Mouse (Mus musculus) telencephalon, adult 2 months (tissue): Measurements from ENCODE around the gene Nlrp4a.
"Not testable (repeated sequence)": the region's sequence is repeated elsewhere in the genome, so short reads cannot be mapped to it uniquely, and the experiment has no call there.

Experiments
- DNase-seq: peaks from one replicate; pipeline ENCODE4 v3.0.0-alpha.2; 2011; ENCODE audit warnings: low read depth, low spot score

The Nlrp4a gene

DNA sequence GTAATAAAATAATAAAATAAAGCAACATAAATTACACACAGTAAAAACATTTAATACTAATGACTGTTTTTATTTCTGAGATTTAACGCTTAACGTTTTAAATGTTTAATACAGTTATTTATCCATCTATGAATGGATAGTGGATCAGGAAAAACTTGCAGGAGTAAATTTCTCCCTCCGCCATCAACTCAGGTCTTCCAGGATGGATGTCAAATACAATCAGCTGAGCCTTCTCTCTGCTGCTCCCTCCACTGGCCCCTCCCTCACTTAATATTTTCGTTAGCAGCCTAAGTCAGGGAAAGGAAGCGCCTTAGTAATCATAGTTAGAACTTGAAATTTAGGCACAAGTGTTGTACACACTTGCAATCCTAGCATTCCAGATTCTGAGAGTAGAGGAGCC, at the start of gene Nlrp4a:
Gene Nlrp4a, plus strand, starts transcription at position 301 of the 400 bp plus-strand sequence.
- DNase-seq = no peak

- DNase-seq = not testable (repeated sequence)
Observed at GRCm38 (mm10) chr7:26386691-26387090, 48.2 kb upstream of the Nlrp4a start.

GRCm38 (mm10) chr7:26391137-26391536, 43.8 kb upstream of the Nlrp4a start:
- DNase-seq = not testable (repeated sequence)

GRCm38 (mm10) chr7:26391811-26392210, 43.1 kb upstream of the Nlrp4a start:
- DNase-seq = not testable (repeated sequence)

DNA sequence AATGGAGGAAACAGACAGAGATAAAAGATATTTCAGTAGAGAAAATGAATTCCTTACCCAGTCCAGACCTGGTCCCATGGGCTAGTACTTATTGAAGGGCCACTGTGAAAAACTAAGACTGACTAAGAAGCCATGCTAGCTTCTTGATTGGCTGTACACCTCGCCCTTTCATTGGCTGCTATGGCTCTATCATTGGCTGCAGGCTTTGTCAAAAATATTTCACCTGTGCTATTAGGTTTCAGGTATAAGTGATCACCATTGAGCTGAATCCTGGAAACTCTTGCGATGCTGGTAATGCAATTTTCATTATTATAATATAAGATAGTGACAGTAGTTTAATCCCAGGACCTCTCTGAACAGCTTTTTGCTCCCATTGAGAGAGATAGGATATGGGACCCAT, 31.3 kb upstream of the Nlrp4a start, which contains the start of gene Nlrp9c:
Gene Nlrp9c, minus strand, starts transcription at position 101 of the 400 bp plus-strand sequence.
- DNase-seq = not testable (repeated sequence)

DNA sequence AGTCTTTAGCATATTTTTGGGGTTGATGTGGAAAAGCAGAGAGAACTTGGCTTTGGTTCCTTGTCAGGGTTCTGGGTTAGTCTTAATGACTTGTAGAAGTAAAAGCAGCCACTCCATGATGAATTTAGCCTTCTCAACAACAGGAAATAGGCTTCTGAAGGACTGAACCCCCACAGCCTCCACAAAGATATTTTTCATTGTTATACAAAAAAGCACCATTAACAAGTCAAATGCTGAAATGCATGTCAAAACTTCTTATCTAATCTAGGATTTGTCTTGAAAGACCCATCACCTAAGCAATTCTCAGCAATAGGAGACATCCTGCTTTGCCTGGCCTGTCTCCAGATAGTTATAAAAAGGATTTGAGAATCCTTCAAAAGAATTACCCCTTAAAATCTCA, 41.8 kb downstream of the Nlrp4a start:
- no peak for DNase-seq

GRCm38 (mm10) chr7:26489514-26489913, 54.6 kb downstream of the Nlrp4a start:
- not testable (repeated sequence) for DNase-seq
